Mouse (Mus musculus): ENCODE data around the gene Scgb1b7. TPM values are rescaled to one million over a fixed set of nuclear protein-coding genes. Genes with fewer than 3 reads are reported as not detected.
"Not testable (repeated sequence)": the region's sequence is repeated elsewhere in the genome, so short reads cannot be mapped to it uniquely, and the experiment has no call there.

Scgb1b7 gene
- polyA plus RNA-seq (2015; fragmentation: Nextera tagmentation; extraction: Ambion mirVana) = not detected in 2 replicates

DNA sequence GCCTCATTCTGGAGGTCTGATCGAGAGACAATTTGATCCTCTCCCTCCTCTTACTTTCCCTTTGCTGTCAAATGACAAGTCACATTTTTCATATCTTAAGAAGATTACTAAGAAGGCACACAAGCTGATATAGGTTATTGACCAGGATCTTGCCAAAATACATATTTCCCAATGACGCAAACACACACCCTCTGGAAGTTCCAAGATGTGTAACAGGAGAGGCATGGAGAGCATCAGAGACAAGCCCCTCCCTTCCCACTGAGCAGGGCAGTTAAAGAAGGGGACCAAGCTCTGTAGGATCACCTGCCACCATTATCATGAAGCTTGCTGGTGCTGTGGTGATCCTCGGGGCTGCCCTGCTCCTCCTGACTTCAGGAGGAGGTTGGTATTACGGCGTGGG lies at the start of gene Scgb1b7:
Gene Scgb1b7 (plus strand): TSS at position 301 of the 400 bp plus-strand sequence.
- H3K4me2 ChIP-seq; H3K27me3 ChIP-seq; H3K4me3 ChIP-seq; H3K9ac ChIP-seq; ATAC-seq (ENCODE audit: borderline replicate concordance, extremely low read depth, low FRiP score, low TSS enrichment); H3K27ac ChIP-seq; H3K36me3 ChIP-seq; H3K9me3 ChIP-seq; H3K4me1 ChIP-seq: not testable (repeated sequence)
- 73% methylated on average over 5 of the region's 5 CpGs for WGBS

DNA sequence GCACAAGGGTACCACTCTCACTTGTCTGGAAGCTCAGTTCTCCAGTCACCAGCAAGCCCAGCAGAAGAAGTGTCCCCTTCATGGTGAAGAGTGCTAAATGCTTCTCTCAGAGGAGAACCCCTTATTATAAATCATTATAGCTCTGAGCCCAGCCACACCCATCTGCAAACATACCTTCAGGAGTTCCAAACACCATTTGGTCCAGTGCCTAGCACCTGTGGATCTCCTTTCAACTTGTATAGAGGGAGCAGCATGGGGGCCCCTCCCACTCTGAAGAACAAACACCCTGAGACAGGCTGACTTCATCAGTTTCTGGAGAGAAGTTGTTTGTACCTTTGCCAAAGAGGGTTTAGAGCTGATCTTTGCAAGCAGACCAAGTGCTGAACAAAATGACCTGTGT lies 6.8 kb upstream of the Scgb1b7 start, which contains the start of gene Scgb2b7:
Gene Scgb2b7 (minus strand): TSS at position 101 of the 400 bp plus-strand sequence.
- H3K27ac ChIP-seq; ATAC-seq (ENCODE audit: borderline replicate concordance, extremely low read depth, low FRiP score, low TSS enrichment); H3K36me3 ChIP-seq; H3K27me3 ChIP-seq; H3K9me3 ChIP-seq; H3K9ac ChIP-seq; H3K4me1 ChIP-seq; H3K4me2 ChIP-seq; H3K4me3 ChIP-seq: not testable (repeated sequence)

Other genes with a start within 250 kb of the Scgb1b7 start
- gene Scgb2b7, start 6.9 kb upstream of the Scgb1b7 start, polyA plus RNA-seq (2015; fragmentation: Nextera tagmentation; extraction: Ambion mirVana) = not detected in 2 replicates

All from lung, embryonic 15.5 days (tissue).